Mouse (Mus musculus) cerebellum, adult 2 months (tissue): Measurements from ENCODE around the gene Gfi1b. TPM values are rescaled to one million over a fixed set of nuclear protein-coding genes. Genes with fewer than 3 reads are reported as not detected.
A peak's percentile ranks its signal among the peaks of the same experiment; 100 is the strongest.

Source experiments
- DNase-seq, 2 experiments: peaks; one replicate each; pipeline ENCODE4 v3.0.0; 2021
- H3K27ac ChIP-seq: fragments of 200-500 bp; 2 replicates; pipeline ENCODE4 v1.5.1; 2012; ENCODE audit warnings: low read length, control low read depth, inconsistent platforms; ENCODE audit not compliant: insufficient read depth
- H3K27me3 ChIP-seq: fragments of 200-500 bp; 2 replicates; pipeline ENCODE4 v1.6.1; 2012; ENCODE audit warnings: inconsistent platforms, mild to moderate bottlenecking, low read length, moderate library complexity; ENCODE audit not compliant: control insufficient read depth, insufficient read depth
- H3K4me1 ChIP-seq: fragments of 200-500 bp; 2 replicates; pipeline ENCODE4 v1.6.1; 2011; ENCODE audit warnings: low read length; ENCODE audit not compliant: control insufficient read depth, insufficient read depth
- H3K4me3 ChIP-seq: fragments of 200-500 bp; replicated peaks from 2 replicates; pipeline ENCODE3; 2011; ENCODE audit warnings: mild to moderate bottlenecking, low read depth, low read length, control low read depth; ENCODE audit not compliant: insufficient read depth
- CTCF ChIP-seq: fragments of 200-500 bp; IDR thresholded peaks from 2 replicates; pipeline ENCODE4 v1.5.1; 2011; ENCODE audit warnings: low read depth, mild to moderate bottlenecking, control low read depth, low read length, moderate library complexity, borderline replicate concordance; ENCODE audit not compliant: insufficient read depth
- POLR2A ChIP-seq: fragments of 200-500 bp; IDR thresholded peaks from 2 replicates; pipeline ENCODE4 v1.6.1; 2011; ENCODE audit warnings: low read length, control low read depth, borderline replicate concordance; ENCODE audit not compliant: insufficient read depth
- WGBS: fragments of 180-500 bp; shearing (Covaris S2); methylation state at CpG from one replicate; pipeline ENCODE4 v1.1.7; 2018; 5-methylcytosine and 5-hydroxymethylcytosine counted together
- polyA plus RNA-seq: library from polyadenylated mRNA; depleted of rRNA; stranded (reverse); fragments of >200 nt; gene quantifications from 2 replicates; pipeline ENCODE4 v1.2.3, GENCODE M21; 2012

The Gfi1b gene
- polyA plus RNA-seq, 1 experiment, result 0.18 TPM

DNA sequence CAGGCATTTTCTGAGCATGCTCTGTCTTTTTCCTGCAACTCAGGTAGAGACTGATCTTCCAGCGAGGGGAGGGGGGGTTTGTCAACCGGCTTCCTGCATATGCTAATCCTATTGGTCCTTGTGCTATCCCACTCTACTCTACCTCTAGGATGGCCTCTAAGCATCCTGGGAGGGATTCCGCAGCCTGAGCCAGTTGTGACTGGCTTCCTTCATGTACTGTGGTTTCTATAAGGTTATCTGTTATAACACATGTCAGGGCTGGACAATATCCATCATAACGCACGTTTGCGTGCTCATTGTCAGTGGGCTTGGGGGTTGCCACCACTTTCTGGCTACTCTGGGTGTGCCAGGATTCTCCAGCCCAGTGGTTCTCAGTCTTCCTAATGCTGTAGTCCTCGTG lies 25.8 kb downstream of the Gfi1b start:
- Histone ChIP-seq H3K27me3 (no peaks in the 10 kb centered on the region), H3K4me1 (no peaks in the 10 kb centered on the region), H3K4me3 (no peak overlapping the region), H3K27ac (no peak overlapping the region)
- no peak for TF ChIP-seq CTCF
- TF ChIP-seq POLR2A, result no peak
- 75% methylated on average over 7 of the region's 7 CpGs for WGBS
- DNase-seq, result no peak

DNA sequence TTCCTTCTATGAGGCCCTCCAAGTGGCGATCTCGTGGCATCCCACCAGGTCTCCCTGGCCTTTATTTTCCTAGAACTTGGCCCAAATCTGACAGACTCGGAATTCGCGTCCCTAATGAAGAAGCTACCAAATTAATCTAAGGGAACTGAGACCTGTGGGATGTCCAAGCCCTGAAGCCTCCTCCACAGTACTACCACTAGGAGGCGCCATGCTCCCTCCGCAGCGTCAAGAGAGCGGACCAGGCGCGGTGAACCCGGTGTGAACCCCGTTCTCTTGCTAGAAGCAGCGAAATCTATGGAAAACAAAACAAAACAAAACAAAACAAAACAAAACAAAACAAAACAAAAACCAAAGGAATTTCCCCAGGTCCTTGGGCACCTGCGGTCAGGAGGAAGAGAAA lies 29.0 kb downstream of the Gfi1b start:
- DNase-seq, result peak; percentile 60 to 64
- no peaks in the 10 kb centered on the region for H3K27me3 ChIP-seq
- WGBS, result 7% methylated on average over 15 of the region's 15 CpGs

DNA sequence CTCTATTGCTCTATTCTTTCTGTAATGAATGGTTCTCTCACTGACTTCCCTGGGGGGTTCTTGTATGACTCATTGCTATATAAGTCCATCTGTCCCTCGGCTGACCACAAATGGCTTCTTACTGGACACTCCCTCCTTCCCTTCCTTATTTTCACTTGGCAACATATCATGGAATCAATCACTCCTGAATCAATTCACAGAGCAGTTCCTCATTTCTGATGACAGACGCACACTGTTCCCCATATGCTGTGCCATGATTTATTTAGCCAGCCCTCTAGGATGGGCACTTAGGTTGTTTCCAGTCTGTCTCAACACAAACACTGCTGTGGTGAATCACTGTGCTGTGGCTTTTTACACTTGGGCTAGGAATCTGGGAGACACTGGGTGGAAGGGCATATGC lies 30.3 kb downstream of the Gfi1b start:
- no peak overlapping the region for H3K27ac ChIP-seq
- H3K4me3 ChIP-seq, result no peak overlapping the region
- 21% methylated on average over 2 of the region's 2 CpGs for WGBS
- TF ChIP-seq CTCF, result no peak
- no peak for TF ChIP-seq POLR2A
- no peak for DNase-seq
- no peaks in the 10 kb centered on the region for H3K4me1 ChIP-seq
- H3K27me3 ChIP-seq, result no peaks in the 10 kb centered on the region

More for the DNA sequence above, 29.0 kb downstream of the Gfi1b start:
- Histone ChIP-seq H3K4me1 (no peaks in the 10 kb centered on the region), H3K27ac (no peak overlapping the region), H3K4me3 (no peak overlapping the region)
- TF ChIP-seq POLR2A, result no peak
- TF ChIP-seq CTCF, result peak; percentile 89

DNA sequence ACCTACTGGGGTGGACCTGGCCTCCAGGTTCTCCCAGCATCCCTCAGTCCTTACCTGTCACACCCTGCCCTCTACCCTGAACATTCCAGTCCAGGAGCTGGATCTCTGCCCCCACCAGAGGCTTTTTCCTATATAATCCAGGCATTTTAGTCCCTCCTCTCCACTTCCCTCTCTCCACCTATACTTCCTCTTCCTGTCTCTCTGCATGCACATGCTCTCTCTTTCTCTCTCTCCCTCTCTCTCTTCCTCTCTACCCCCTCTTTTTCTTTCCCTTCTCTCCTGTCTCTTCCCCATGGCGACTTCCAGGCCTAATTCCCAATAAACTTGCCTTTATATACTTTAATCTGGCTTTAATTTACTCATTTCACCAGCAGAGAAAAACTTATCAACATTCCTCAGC lies 33.2 kb downstream of the Gfi1b start:
- 26% methylated on average over 1 of the region's 1 CpGs for WGBS

DNA sequence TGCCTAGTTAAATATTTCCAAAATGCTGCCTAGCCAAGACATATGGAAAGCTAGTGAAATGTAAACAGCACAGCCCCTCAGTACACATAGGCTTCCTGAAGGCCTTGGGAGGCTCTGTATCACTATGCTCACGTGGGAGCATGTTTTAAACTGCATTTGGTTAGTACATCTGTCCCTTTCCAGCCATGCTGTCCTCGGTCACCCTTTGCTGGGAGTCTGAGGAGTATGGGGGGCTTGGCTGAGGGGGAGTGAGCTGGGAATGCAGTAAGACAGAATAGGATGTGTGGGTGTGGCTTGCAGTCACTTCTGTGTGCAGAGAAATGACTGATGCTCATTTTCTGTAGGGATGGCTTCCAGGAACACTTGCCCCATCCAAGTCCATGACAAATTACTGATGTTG lies 36.1 kb downstream of the Gfi1b start:
- Histone ChIP-seq H3K4me3 (no peak overlapping the region), H3K4me1 (no peaks in the 10 kb centered on the region; the same call in 1 of the 2 replicates), H3K27ac (no peak overlapping the region), H3K27me3 (no peaks in the 10 kb centered on the region)
- no peak for TF ChIP-seq POLR2A
- TF ChIP-seq CTCF, result no peak
- no peak for DNase-seq
- WGBS, result 48% methylated on average over 2 of the region's 2 CpGs

More for the DNA sequence above, 33.2 kb downstream of the Gfi1b start:
- Histone ChIP-seq H3K27ac (no peak overlapping the region), H3K4me1 (no peaks in the 10 kb centered on the region; the same call in 1 of the 2 replicates), H3K27me3 (no peaks in the 10 kb centered on the region), H3K4me3 (no peak overlapping the region)
- TF ChIP-seq POLR2A, result no peak
- no peak for TF ChIP-seq CTCF
- no peak for DNase-seq

DNA sequence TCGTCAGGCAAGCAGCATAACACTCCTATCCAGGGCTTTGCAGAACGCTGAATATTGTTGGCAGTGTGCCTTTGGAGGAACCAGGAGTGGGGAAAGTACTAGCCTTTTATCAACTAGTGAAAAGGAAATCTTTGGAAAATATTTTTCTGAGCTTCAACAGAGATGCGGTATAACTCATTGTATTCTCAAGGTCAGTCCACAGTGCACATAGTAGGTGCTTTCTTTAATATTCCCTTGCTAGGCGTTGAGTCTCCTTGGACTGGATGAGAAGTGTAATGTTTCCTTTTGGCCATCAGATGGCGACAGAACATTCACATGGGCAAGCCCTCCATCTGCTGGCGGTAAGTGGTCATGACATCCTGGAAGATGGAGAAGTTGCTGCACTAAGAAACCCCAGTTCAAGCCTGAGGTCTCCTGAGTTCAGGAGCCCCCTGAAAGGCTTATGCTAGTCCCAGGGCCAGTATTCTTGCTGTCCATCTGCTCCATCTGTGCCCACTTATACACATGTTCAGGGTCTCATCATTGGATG lies 36.7 kb downstream of the Gfi1b start:
- H3K4me1 ChIP-seq, result no peaks in the 10 kb centered on the region; the same call in 1 of the 2 replicates
- TF ChIP-seq POLR2A, result no peak
- peak; percentile 100 for TF ChIP-seq CTCF
- DNase-seq, result peak; percentile 76 to 80
- H3K27ac ChIP-seq, result no peak overlapping the region
- WGBS, result 5% methylated on average over 6 of the region's 6 CpGs
- H3K27me3 ChIP-seq, result no peaks in the 10 kb centered on the region
- H3K4me3 ChIP-seq, result no peak overlapping the region

DNA sequence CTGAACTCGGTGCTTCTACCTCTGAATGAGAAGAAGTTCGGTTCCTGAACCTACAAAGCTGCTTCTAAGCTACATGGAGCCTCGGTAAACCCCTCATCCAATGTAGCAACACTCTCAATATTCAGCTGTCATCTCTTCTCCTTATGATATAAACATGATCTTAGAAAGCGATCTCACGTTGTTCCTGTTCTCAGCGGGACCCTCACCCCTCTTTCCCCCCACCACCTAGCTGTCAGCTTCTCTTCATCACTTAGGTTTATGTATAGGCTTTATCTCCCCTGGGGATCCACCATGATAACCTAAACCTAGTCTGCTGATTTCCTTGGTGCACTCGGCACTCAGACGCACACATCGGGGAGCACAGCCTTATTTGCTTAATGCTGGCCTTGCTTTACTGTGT lies 38.1 kb downstream of the Gfi1b start, which contains the start of gene Gtf3c5:
TSS of gene Gtf3c5 (minus strand) at position 101 of the 400 bp plus-strand sequence.
- TF ChIP-seq CTCF (no peak), POLR2A (no peak)
- Histone ChIP-seq H3K4me3 (peak within 1 kb of the TSS; percentile 81), H3K27ac (peak within 1 kb of the TSS; percentile 46), H3K27me3 (no peaks in the 10 kb centered on the region), H3K4me1 (no peaks in the 10 kb centered on the region; the same call in 1 of the 2 replicates)
- 77% methylated on average over 9 of the region's 9 CpGs for WGBS
- no peak for DNase-seq

DNA sequence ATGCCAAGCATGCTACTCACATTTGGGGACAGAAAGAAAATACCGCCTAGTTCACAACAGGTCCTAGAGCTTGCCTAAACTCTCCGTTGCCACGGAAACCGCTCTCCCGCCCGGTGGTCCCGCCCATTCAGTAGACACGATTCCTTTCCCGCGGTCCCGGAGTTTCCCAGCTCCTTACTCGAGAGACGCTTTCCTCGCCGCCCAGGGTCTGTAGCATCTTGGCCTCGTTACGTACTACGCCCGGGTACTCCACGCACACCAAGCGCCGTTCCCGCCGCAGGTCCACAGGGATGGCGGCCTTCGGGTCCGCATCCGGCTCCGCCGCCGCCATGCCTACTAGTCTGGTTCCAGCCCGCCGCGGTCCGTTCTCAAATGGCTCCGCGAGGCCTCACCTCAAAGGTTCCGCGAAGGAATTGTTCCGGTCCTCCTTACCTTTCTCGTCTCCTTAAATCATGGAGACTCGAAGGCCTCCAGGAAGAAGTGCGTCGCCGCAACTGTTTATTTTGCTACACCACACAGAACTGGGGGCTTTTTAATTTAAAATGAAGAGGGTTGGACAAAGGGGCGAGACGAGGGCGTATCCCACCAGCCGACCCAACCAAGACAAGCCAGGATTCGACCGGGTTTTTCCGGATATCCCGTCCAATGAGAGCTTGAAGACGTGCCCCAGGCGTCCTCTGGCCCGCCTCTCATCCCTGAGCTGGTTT lies 39.0 kb downstream of the Gfi1b start:
- H3K4me3 ChIP-seq, result peak overlapping the region; percentile 81
- peak; percentile 90 to 95 for DNase-seq
- under 1% methylated on average over 56 of the region's 56 CpGs for WGBS

DNA sequence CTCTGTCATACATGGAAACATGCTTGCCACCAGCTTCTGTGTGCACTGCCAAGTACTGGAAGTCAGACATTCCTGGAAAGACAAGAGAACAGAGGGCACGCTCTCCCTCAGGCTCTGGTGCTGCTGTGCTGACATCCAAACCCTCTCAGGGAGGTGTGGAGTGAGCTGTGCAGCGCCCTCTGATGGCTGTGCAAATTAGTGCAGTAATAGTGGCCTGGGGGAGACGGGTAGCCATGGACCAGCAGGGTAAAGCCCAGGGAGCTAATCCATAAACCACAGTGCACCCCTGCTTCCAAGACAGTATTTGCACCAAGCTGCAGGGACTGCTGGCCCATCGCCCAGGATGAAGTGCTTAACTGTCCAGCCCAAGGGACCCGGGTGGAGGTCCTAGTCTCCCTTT lies 43.8 kb downstream of the Gfi1b start:
- H3K4me1 ChIP-seq, result no peaks in the 10 kb centered on the region
- TF ChIP-seq POLR2A, result no peak
- TF ChIP-seq CTCF, result peak; percentile 49; the same call in 1 of the 2 replicates
- DNase-seq, result no peak
- 42% methylated on average over 5 of the region's 5 CpGs for WGBS
- no peak overlapping the region for H3K27ac ChIP-seq
- H3K4me3 ChIP-seq, result no peak overlapping the region
- H3K27me3 ChIP-seq, result no peaks in the 10 kb centered on the region

More for the DNA sequence above, 39.0 kb downstream of the Gfi1b start:
- no peak for TF ChIP-seq CTCF
- TF ChIP-seq POLR2A, result no peak; the same call in 1 of the 2 replicates
- H3K27me3 ChIP-seq, result no peaks in the 10 kb centered on the region
- H3K27ac ChIP-seq, result peak overlapping the region; percentile 46
- H3K4me1 ChIP-seq, result no peaks in the 10 kb centered on the region; the same call in 1 of the 2 replicates
